Mouse (Mus musculus): ENCODE measurements around the gene Cpa5. TPM values are rescaled to one million over a fixed set of nuclear protein-coding genes. Genes with fewer than 3 reads are reported as not detected.

Gene Cpa5
- polyA plus RNA-seq, 1 experiment: not detected

DNA sequence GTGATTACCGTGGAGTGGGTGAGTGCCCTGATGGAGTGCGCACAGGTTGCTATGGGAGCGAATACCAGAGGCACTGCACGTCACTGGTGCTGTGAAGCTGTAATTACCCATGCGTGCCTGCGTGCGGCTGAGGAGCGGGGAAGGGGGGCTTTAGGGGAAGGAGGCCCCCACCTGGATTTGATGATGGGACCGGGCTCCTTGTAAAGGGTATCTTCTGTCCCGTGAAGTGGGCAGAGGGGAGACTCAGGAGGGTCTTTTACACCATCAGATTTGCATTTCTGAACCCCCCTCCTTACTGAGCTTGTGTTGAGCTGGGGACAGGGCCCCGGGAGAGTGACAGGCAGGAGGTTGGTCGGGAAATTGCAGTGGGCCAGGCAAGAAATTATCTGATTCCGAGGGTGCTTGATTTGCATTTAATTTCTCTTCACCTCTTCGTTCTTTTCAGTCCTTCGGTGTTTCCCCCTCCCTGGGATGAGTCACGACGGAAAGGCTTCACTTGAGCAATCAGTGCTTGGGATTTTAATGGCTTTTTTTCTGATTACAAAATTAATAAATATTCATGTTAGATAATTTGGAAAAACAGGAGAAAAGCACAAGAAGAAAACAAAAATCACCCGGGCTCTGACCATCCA, 7.3 kb downstream of the Cpa5 start:
- H3K4me3 ChIP-seq (ENCODE audit: insufficient read depth, low read depth, low read length): no peak overlapping the region
- H3K4me1 ChIP-seq (ENCODE audit: control insufficient read depth, insufficient read depth, insufficient read length, low read length): no peaks in the 10 kb centered on the region
- no peak overlapping the region for H3K27ac ChIP-seq (replicated peaks; ENCODE audit: low read depth, low read length)

DNA sequence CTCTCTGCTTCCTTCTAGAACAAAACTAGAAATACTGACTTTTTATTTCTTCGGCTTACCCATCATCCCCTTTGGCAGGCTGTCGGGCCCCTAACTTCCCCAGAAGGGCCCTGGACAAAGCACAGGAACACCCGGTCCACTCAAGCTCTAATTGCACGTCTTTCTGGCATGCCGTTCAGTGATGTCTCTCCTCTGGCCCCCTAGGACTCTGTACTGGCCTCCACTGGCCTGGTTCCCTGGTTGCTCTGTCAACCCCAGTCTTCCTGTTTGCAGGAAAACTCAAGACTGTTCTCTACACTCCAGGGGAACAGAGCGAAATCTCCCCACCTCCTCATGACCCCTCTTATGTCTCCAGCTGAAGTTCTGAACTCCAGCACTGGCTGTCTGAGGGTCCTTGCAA, 7.9 kb downstream of the Cpa5 start:
- no peaks in the 10 kb centered on the region for H3K4me1 ChIP-seq (ENCODE audit: control insufficient read depth, insufficient read depth, insufficient read length, low read length)
- no peak overlapping the region for H3K4me3 ChIP-seq (ENCODE audit: insufficient read depth, low read depth, low read length)
- no peak overlapping the region for H3K27ac ChIP-seq (replicated peaks; ENCODE audit: low read depth, low read length)

DNA sequence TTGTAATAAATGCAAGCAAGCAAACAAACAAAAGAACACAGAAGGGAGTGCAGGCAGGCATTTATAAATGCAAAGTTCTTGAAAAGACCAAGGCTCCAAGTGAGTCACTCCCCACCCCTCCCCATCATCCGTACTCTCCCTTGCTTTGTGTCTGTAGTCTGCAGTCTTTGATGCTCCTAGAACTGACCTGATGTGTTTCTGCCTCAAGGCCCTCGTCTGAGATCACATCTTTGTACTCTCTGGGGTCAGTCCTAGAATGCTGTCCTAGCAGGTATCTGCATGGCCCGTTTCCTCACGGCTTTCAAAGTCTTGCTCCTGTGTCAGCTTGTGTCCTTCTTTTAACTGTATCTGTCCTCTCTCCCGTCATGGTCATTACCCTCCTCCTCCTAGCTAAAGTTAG, 8.8 kb downstream of the Cpa5 start:
- Histone ChIP-seq H3K4me3 (ENCODE audit: insufficient read depth, low read depth, low read length) (no peak overlapping the region), H3K4me1 (ENCODE audit: control insufficient read depth, insufficient read depth, insufficient read length, low read length) (no peaks in the 10 kb centered on the region), H3K27ac (replicated peaks; ENCODE audit: low read depth, low read length) (no peak overlapping the region)

DNA sequence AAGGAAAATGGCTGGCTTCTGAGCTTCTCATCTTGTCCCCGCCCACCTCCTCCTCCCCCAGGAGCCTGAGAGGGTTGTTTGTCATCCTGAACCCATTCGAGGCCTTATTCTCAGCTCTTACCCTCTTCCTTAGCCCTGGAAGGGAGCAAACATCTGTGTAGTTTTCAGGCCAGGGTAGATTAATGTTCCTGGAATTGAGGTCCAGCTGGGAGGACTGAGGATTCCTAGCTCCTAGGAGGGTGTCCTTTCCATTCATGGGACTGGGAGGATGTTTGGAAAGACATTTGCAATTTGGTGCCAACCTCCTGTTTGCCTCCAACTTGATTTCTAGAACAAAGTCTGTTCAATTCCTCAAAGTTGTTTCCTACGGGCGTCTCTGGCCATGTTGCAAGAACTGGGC, 9.8 kb downstream of the Cpa5 start:
- Histone ChIP-seq H3K4me3 (ENCODE audit: insufficient read depth, low read depth, low read length) (no peak overlapping the region), H3K27ac (replicated peaks; ENCODE audit: low read depth, low read length) (no peak overlapping the region), H3K4me1 (ENCODE audit: control insufficient read depth, insufficient read depth, insufficient read length, low read length) (no peaks in the 10 kb centered on the region)

DNA sequence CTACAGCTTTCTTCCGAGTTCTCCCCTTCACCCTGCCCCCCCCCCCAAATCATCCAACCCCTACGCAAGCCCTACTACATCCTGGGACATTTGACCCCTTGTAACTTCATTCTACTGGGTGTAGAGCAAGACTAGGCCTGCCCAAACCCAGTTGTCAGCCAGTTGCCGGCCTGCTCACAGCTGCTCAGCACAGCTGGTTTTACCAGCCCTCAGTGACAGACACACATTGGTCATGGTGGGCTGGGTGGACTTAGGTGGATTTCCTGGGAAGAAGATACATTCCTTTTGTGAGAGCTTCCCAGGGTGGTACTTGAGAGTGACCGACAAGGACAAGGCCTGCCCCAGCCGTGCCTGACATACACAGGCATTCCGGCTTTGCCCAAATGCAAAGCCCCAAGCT, 10.2 kb downstream of the Cpa5 start:
- Histone ChIP-seq H3K4me3 (ENCODE audit: insufficient read depth, low read depth, low read length) (no peak overlapping the region), H3K27ac (replicated peaks; ENCODE audit: low read depth, low read length) (no peak overlapping the region), H3K4me1 (ENCODE audit: control insufficient read depth, insufficient read depth, insufficient read length, low read length) (no peaks in the 10 kb centered on the region)

DNA sequence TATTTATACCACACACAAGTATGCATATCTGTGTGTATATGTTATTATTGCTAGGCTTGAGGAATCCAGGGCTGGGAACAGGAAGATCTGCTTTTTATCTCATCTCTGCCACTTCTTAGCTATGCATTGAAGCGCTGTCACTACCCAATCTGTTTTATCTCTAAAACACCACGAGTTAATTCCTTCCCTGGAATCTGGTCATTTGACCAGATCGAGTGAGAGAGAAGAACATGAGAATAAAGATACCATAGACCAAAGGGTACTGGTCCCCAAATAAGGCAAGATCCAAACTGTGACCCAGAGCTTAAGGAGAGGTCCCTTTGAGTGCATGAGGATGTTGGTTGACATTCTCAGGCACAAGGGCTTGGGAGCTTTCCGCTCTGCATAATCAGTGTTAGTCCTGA, 11.2 kb downstream of the Cpa5 start:
- Histone ChIP-seq H3K27ac (replicated peaks; ENCODE audit: low read depth, low read length) (no peak overlapping the region), H3K4me3 (ENCODE audit: insufficient read depth, low read depth, low read length) (no peak overlapping the region), H3K4me1 (ENCODE audit: control insufficient read depth, insufficient read depth, insufficient read length, low read length) (no peaks in the 10 kb centered on the region)

DNA sequence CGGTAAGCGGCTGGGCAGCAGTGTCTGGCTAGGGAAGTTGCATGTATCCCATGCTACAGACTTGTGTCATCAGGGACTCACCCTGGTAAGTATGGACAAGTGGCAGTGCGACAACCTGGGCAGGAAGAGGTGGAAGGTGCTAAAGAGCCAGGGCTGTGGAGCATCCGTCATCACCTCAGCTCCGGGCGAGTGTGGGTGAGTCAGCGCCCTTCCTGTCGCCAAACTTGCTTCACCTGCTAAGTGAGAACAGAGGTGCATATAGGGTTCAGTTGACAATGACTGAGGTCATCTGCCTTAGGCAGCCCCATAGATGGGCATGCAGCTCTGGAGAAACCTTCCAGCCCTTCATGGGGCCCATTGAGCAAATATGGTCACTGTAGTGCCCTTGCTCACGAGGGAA, 14.0 kb downstream of the Cpa5 start:
- H3K27ac ChIP-seq (replicated peaks; ENCODE audit: low read depth, low read length): no peak overlapping the region

DNA sequence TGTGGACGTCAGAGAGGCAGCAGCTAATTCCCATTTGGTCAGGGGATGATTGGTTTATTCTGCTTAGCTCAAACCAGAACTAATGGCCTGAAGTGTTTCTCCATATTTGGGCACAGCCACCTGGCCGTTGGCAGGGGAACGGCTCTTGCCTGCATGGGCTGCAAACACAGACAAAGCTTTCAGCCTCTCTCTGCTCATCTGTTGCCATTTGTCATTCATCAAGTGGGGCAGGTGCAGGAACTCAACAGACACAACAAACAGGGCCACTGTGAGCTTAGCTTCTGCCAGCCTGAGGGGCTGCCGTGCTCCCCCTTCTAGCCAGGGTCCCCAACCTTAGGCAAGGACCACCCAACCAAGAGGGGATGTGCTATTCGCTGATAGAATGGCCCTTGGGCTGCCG, 17.3 kb downstream of the Cpa5 start:
- Histone ChIP-seq H3K27ac (replicated peaks; ENCODE audit: low read depth, low read length) (no peak overlapping the region), H3K4me3 (ENCODE audit: insufficient read depth, low read depth, low read length) (no peak overlapping the region), H3K4me1 (ENCODE audit: control insufficient read depth, insufficient read depth, insufficient read length, low read length) (no peaks in the 10 kb centered on the region)

More for the DNA sequence above, 14.0 kb downstream of the Cpa5 start:
- Histone ChIP-seq H3K4me3 (ENCODE audit: insufficient read depth, low read depth, low read length) (no peak overlapping the region), H3K4me1 (ENCODE audit: control insufficient read depth, insufficient read depth, insufficient read length, low read length) (no peaks in the 10 kb centered on the region)

DNA sequence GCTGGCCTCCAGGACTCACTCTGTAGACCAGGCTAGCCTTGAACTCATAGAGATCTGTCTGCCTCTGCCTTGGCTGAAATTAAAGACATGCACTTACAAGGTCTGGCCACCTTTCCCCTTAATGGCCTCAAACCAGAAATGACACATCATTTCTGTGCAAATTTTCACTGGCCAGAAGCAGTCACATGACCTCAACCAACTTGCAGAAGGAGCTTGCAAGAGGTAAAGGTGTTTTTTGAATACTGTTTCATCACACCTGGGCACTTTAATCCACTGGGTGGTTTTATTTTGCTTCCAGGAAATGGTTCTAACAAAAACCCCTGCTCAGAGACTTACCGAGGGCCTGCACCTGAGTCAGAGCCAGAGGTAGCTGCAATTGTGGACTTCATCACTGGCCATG, 19.2 kb downstream of the Cpa5 start:
- H3K4me1 ChIP-seq (ENCODE audit: control insufficient read depth, insufficient read depth, insufficient read length, low read length): no peaks in the 10 kb centered on the region
- no peak overlapping the region for H3K4me3 ChIP-seq (ENCODE audit: insufficient read depth, low read depth, low read length)
- no peak overlapping the region for H3K27ac ChIP-seq (replicated peaks; ENCODE audit: low read depth, low read length)

DNA sequence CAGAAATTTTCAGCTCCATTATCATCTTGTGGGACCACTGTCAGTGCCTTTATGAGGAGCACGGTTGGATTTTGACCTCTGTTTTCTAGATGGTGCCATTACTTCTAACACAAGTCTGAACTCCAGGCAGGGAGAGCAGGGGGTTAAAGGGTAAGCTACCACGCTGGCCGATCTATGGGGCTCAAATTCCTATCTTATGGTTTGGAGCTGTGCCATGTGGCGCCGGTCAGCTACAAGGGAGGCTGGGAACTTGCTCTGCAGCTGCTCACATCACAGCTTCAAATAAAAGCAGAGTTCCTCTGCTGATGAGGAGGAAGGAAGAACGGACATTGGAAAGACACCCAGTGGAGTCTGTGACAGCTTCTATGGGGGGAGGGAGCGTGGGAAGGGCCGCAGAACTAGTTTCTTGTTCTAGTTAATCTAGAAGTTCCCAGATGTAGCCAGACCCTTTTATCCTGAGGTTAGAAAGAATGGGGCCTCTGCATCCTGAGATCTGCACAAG, 24.6 kb downstream of the Cpa5 start:
- Histone ChIP-seq H3K4me1 (ENCODE audit: control insufficient read depth, insufficient read depth, insufficient read length, low read length) (no peaks in the 10 kb centered on the region), H3K27ac (replicated peaks; ENCODE audit: low read depth, low read length) (no peak overlapping the region), H3K4me3 (ENCODE audit: insufficient read depth, low read depth, low read length) (no peak overlapping the region)

DNA sequence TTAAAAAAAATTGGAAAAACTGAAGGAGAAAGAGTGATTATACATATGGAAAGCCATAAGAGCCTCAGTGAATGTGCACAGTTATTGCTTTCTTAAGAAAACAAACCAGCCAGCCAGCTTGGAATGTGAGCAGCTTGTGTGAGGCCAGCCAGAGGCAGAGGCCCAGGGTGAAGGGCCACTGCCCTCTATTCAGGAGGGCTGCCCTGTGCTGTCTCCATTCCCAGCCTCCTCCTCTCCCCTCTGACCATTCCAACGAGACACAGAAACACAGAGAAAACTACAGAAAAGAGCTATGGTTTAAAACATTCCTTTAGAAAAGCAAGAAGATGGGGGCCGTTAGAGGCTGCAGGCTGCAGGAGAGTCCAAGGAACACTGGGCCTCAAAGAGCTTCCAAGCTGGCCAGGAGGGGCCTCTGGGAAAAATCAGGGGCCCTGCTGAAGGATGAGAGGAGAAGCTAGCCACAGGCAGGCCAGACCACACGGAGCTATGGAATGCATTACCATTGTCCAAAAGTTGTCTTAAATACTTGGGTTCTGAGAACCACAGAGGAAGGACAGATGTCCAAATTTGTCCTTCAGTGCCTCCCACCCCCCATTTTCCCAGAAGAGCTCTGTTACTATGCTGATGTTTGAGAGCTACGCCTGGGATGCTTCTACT, 25.5 kb downstream of the Cpa5 start:
- no peak overlapping the region for H3K27ac ChIP-seq (replicated peaks; ENCODE audit: low read depth, low read length)
- no peaks in the 10 kb centered on the region for H3K4me1 ChIP-seq (ENCODE audit: control insufficient read depth, insufficient read depth, insufficient read length, low read length)
- no peak overlapping the region for H3K4me3 ChIP-seq (ENCODE audit: insufficient read depth, low read depth, low read length)

DNA sequence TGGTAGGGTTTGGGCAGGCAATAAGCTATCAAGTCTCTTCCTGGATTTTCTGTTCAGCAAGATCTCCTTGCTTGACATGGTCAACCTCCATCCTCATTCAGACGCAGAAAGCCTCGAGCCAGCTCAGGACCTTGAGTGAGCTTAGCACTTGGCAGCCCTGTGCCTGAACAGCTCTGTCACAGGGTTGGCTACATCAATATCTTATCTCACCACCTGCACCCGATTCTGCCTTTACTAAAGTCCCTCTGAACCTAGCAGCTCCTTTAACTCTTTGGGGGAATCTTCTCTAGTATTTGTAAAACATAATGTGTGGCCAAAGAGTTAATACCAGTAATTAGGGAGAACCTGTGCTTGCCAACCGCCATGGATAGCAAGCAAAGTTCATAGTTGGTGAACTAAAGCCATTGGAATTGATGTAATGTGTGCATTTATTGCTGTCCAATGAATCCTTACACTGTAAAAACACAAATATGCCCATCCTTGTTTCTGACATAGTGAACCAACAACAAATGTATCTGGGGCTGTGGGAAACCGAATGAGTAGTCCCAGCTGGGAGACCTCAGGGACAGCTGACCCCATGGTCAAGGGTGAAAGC, 28.0 kb downstream of the Cpa5 start, which contains the start of gene Cpa1:
Gene Cpa1 (plus strand): TSS at position 545 of the 595 bp plus-strand sequence.
- H3K27ac ChIP-seq (replicated peaks; ENCODE audit: low read depth, low read length): no peak within 1 kb of the TSS

DNA sequence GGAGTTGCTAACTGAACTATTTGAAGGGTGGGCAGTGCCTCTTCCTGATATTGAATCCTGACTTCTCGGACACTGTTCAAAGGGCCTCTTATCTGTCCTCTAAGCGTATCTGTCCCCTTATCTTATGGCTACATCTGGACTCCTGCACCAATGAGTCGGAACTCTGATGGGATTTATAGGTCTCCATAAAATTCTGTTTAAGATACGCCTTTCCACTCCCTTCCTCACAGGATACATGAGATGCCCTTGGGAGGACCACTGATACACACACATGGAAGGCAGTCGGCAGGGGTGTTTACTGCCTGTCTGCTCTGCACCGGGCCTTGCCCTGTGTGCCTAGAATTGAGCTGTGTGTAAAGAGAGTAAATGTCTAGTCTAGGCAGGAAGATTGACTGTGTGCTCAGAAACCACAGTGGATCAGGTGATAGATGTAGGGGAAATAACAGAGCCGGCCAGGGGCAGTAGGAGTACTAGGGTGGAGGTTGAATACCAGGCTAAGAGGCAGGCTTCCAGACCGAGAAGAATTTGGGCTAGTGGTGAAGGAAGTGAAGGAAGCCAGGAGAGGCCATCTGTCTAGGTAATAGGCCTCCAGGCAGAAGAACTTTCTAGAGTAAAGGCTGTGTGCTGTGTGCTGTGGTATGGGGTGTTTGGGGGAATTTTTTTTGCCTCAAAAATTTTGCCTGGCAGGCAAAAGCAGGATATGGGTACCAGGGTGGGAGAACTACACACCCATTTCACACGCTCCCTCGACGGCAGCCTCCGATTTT, 33.1 kb downstream of the Cpa5 start:
- H3K27ac ChIP-seq (replicated peaks; ENCODE audit: low read depth, low read length): peak overlapping the region; percentile 69
- H3K4me1 ChIP-seq (ENCODE audit: control insufficient read depth, insufficient read depth, insufficient read length, low read length): peaks cover 12% of the 10 kb centered on the region
- H3K4me3 ChIP-seq (ENCODE audit: insufficient read depth, low read depth, low read length): no peak overlapping the region

More for the DNA sequence above, 28.0 kb downstream of the Cpa5 start, which contains the start of gene Cpa1:
- no peak within 1 kb of the TSS for H3K4me3 ChIP-seq (ENCODE audit: insufficient read depth, low read depth, low read length)
- H3K4me1 ChIP-seq (ENCODE audit: control insufficient read depth, insufficient read depth, insufficient read length, low read length): peaks cover 3% of the 10 kb centered on the region

DNA sequence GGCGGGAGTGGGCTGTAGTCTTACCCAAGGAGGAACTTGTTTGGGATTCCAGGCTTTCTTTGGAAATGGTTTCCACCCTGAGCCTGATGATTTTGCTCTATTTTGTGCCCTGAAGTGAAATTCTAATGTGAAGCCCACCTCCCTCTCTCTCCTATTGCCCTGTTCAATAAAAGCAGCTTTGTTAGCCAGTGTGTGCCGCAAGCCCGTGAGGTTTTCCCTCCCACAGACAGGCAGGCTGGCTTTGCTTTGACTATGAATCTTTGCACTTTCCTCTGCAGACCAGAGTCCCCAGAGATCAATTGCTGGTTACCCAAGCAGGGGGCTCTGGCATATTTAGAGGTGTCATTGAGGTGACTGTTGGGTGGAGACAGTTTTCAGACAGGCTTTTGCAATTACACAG, 33.7 kb downstream of the Cpa5 start:
- Histone ChIP-seq H3K4me3 (ENCODE audit: insufficient read depth, low read depth, low read length) (no peak overlapping the region), H3K27ac (replicated peaks; ENCODE audit: low read depth, low read length) (peak overlapping the region; percentile 69), H3K4me1 (ENCODE audit: control insufficient read depth, insufficient read depth, insufficient read length, low read length) (peaks cover 13% of the 10 kb centered on the region)

DNA sequence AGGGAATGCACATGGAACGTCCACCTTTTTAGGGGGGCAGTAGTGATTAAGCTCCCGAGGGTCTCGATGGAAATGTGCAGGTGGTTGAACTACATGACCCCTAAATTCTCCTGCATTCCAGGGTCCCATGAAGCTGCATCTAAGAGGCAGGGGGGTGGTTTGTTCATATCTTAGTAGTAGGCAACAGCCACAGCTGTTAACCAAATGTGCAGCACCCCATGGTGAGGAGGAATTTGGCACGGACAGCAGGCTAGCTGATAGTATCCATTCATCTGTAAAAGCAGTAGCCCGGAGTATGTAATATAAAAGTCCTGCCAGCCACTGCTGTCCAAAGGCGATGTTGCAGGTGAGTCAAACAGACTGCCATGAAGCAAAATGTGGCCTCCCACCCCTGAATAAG, 34.6 kb downstream of the Cpa5 start:
- H3K27ac ChIP-seq (replicated peaks; ENCODE audit: low read depth, low read length): peak overlapping the region; percentile 45; the same call in 1 of the 2 replicates
- H3K4me3 ChIP-seq (ENCODE audit: insufficient read depth, low read depth, low read length): no peak overlapping the region
- peaks cover 15% of the 10 kb centered on the region for H3K4me1 ChIP-seq (ENCODE audit: control insufficient read depth, insufficient read depth, insufficient read length, low read length)
